Mouse (Mus musculus) testis, adult 2 months (tissue): ENCODE data around the gene Zfp146. TPM values are rescaled to one million over a fixed set of nuclear protein-coding genes. Genes with fewer than 3 reads are reported as not detected.

Experiments
- H3K27ac ChIP-seq: fragments of 200-500 bp; 2 replicates; pipeline ENCODE4 v1.5.1; 2012; ENCODE audit warnings: low read depth, low read length; ENCODE audit not compliant: control insufficient read depth, insufficient read depth
- H3K27me3 ChIP-seq: fragments of 200-500 bp; 2 replicates; pipeline ENCODE4 v1.6.1; 2012; ENCODE audit warnings: mild to moderate bottlenecking, low read length, moderate library complexity; ENCODE audit not compliant: control insufficient read depth, insufficient read depth
- H3K36me3 ChIP-seq: fragments of 200-500 bp; 2 replicates; pipeline ENCODE4 v1.6.1; 2012; ENCODE audit warnings: mild to moderate bottlenecking, low read length; ENCODE audit not compliant: control insufficient read depth, insufficient read depth
- H3K4me1 ChIP-seq: fragments of 200-500 bp; 2 replicates; pipeline ENCODE4 v1.6.1; 2012; ENCODE audit warnings: low read length; ENCODE audit not compliant: control insufficient read depth, insufficient read depth
- H3K4me3 ChIP-seq: fragments of 200-500 bp; 2 replicates; pipeline ENCODE4 v1.5.1; 2012; ENCODE audit warnings: low read depth, mild to moderate bottlenecking, low read length, moderate library complexity, mixed read lengths; ENCODE audit not compliant: control insufficient read depth
- CTCF ChIP-seq: fragments of 200-500 bp; IDR thresholded peaks from 2 replicates; pipeline ENCODE4 v1.5.1; 2012; ENCODE audit warnings: low read depth, mild to moderate bottlenecking, inconsistent platforms, low read length, moderate library complexity; ENCODE audit not compliant: control insufficient read depth, insufficient read depth, insufficient replicate concordance
- POLR2A ChIP-seq: fragments of 200-500 bp; IDR thresholded peaks from 2 replicates; pipeline ENCODE4 v1.6.1; 2012; ENCODE audit warnings: low read depth, mild to moderate bottlenecking, inconsistent platforms, low read length, moderate library complexity; ENCODE audit not compliant: control insufficient read depth
- polyA plus RNA-seq: library from polyadenylated mRNA; depleted of rRNA; stranded (reverse); fragments of >200 nt; gene quantifications from 2 replicates; pipeline ENCODE4 v1.2.3, GENCODE M21; 2012

Zfp146 gene
- polyA plus RNA-seq, 1 experiment = 6.4 TPM

DNA sequence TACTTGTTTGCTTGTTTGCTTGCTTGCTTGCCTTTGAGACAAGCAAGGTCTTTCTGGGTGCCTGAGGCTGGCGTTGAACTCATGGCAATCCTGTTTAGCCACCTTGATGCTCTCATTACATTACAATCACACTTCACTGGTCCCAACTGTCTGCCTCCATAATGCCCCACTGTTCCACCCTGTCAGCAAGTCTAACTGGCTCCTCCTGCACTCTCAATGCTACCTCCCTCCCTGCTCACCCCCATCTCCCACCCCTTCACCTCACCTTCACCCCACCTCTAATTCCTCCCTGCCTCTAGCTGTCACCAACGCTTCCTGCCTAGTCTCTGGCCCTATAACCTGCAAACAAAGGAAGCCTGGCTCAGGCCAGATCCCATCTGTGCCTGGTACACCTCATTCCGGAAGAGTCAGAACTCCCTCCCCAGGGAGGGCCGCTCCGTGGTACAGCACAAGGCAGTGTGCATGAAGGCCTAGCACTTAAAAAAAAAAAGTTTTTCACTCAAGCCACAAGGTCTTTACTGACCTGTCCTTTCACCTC is 28.1 kb upstream of the Zfp146 start:
- Histone ChIP-seq H3K27ac (peak overlapping the region; percentile 79), H3K4me1 (peaks cover 41% of the 10 kb centered on the region), H3K4me3 (no peak overlapping the region), H3K27me3 (no peaks in the 10 kb centered on the region), H3K36me3 (no peaks in the 10 kb centered on the region)
- no peak for TF ChIP-seq POLR2A
- no peak for TF ChIP-seq CTCF

DNA sequence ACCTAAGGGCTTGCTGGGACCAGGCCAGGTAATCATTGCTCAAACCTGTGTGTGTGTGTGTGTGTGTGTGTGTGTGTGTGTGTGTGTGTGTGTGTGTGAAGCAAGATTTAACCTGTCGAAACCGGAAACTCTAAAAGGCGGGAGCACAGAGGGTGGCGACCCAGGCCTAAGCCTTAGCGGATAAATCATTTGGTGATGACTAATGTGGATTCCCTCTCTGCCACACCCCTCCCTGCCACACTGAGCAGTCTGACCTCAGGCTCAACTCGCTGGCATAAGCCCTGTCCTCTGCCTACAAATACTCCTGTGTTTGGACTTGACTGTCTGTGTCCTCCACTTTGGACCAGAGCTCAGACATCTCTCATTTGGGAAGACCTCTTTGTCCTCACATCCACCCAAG is 26.6 kb upstream of the Zfp146 start:
- no peak overlapping the region for H3K4me3 ChIP-seq
- no peak overlapping the region for H3K27ac ChIP-seq

GRCm38 (mm10) chr7:30195461-30195860 is 25.9 kb upstream of the Zfp146 start:
- Histone ChIP-seq H3K4me3 (no peak overlapping the region), H3K4me1 (peaks cover 43% of the 10 kb centered on the region), H3K27me3 (no peaks in the 10 kb centered on the region), H3K36me3 (no peaks in the 10 kb centered on the region), H3K27ac (no peak overlapping the region)
- TF ChIP-seq POLR2A (no peak), CTCF (no peak)

More for the DNA sequence above, 26.6 kb upstream of the Zfp146 start:
- H3K36me3 ChIP-seq = no peaks in the 10 kb centered on the region
- no peaks in the 10 kb centered on the region for H3K27me3 ChIP-seq
- H3K4me1 ChIP-seq = peaks cover 43% of the 10 kb centered on the region
- no peak for TF ChIP-seq CTCF
- TF ChIP-seq POLR2A = no peak

- peaks cover 39% of the 10 kb centered on the region for H3K4me1 ChIP-seq
- no peaks in the 10 kb centered on the region for H3K36me3 ChIP-seq
- H3K4me3 ChIP-seq = peak overlapping the region; percentile 90
- no peaks in the 10 kb centered on the region for H3K27me3 ChIP-seq
- peak overlapping the region; percentile 92 for H3K27ac ChIP-seq
- TF ChIP-seq CTCF (no peak), POLR2A (peak; percentile 72)
Measured at GRCm38 (mm10) chr7:30194884-30195283, 25.3 kb upstream of the Zfp146 start.

DNA sequence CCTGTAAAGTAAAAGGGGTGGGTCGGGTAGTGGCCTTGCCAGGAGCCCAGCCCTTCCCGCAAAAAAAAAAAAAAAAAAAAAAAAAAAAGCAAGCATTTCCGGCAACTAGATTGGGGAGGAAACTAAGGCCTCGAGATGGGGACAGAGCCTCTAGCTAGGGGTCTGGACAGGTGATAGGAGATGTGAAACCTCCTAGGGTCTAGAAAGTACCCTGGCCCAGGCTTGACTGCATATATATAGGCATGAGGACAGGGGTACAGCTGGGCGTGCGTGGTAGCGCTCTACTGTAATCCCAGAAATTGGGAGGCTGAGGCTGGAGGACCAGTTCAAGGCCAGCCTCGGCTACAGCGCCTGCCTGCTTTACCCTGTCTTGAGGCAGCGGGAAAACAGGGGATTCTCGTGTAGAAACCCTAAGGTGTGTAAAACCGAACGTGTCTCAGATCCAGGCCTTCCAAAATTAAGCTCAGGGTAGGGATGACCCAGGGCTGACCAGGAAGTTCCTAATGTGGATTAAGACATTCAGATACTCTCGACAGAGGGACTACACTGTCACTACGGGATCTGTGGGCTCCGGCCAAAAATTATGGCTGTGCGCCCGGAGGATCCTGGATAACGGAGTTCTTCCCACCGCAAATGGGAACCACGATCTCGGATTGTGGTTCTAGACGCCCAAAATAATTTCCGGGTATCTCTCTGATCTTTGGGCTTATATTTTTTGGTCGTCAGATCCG is 24.7 kb upstream of the Zfp146 start:
- Histone ChIP-seq H3K27me3 (no peaks in the 10 kb centered on the region), H3K36me3 (no peaks in the 10 kb centered on the region), H3K4me1 (peaks cover 33% of the 10 kb centered on the region), H3K4me3 (peak overlapping the region; percentile 90), H3K27ac (peak overlapping the region; percentile 92)
- no peak for TF ChIP-seq POLR2A
- TF ChIP-seq CTCF = no peak

DNA sequence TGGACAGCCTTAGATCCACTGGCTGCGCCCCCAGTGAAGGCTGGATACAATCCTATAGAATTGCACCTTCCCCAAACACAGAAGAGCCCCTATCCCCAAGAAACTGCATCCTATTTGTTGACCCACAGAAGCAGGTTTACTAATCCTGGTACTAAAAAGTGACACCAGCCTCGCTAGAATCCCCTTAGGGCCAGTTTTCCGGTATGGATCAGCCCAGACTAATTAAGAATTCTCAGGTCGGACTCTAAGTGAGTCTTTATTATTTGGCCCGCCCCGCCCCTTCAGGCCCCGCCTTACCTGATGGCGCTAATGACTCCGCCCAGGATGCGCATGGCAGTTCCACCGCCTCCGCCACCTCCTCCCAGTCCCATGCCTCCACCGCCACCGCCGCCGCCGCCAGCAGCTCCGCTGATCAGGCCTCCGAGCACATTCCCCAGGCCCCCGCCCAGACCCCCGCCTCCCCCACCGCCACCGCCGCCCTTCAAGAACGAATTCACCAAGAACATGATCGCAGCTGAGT is 24.1 kb upstream of the Zfp146 start:
- Histone ChIP-seq H3K4me1 (peaks cover 31% of the 10 kb centered on the region), H3K36me3 (no peaks in the 10 kb centered on the region), H3K27ac (peak overlapping the region; percentile 73), H3K4me3 (peak overlapping the region; percentile 90), H3K27me3 (no peaks in the 10 kb centered on the region)
- TF ChIP-seq POLR2A = peak; percentile 35; the same call in 1 of the 2 replicates
- no peak for TF ChIP-seq CTCF

- 0 out of 2 replicates have a peak, but pooled peaks cover 2% of the 10 kb centered on the region for H3K36me3 ChIP-seq
- peak overlapping the region; percentile 90 for H3K4me3 ChIP-seq
- peak overlapping the region; percentile 73 for H3K27ac ChIP-seq
- TF ChIP-seq CTCF (no peak), POLR2A (peak; percentile 36; the same call in 1 of the 2 replicates)
- no peaks in the 10 kb centered on the region for H3K27me3 ChIP-seq
- H3K4me1 ChIP-seq = peaks cover 28% of the 10 kb centered on the region
Measured at GRCm38 (mm10) chr7:30193013-30193412, 23.5 kb upstream of the Zfp146 start.
